Mouse (Mus musculus): ENCODE data around the gene Hectd4.

DNA sequence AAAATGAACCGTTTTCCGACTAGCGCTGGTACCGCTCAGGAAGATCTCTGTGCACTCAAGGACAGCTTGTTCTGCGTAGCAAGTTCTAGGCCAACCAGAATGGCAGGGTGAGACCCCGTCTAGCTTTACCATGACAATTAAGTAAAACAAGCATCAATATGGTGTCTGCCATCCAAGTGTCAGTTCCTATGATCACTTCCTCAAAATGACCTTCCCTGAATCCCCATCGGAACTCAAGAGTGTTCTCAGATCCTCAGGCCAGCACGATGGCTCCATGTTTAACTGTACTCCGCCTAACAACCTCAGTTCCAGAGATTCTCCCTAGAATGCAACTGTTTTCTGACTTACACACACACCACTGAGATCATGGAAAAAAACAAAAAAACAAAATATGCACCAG, 31.8 kb upstream of the Hectd4 start:
- TF ChIP-seq CTCF (IDR thresholded peaks at IDR 0.05; ENCODE audit: low read depth, low read length) (no peak), POLR2A (IDR thresholded peaks at IDR 0.05; ENCODE audit: borderline replicate concordance, low read depth, low read length) (no peak)

Measured in bone marrow macrophage, adult 2 months (primary cell).